Mouse (Mus musculus): ENCODE data around the gene Fgfr2.

DNA sequence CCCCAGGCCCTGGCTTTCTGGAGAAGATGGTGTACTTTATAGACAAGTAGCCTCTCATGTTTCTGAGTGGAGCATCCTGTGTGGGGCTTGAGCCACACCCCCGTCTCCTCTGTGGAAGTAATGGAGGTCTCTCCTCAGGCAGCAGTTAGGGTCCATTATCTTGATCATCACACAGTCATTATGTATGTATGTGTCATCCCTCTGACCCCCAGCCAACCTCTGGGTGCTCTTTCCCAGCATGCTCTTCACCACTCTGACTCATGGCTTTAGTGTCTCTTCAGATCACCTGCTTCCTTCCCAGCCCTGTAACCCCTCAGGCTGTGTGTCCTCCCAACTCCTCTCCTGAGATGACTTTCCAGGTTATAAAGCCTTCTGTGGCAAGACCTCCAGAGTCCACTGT is 481.5 kb downstream of the Fgfr2 start:
- TF ChIP-seq CTCF (IDR thresholded peaks at IDR 0.05; ENCODE audit: low read depth) (no peak), EP300 (IDR thresholded peaks at IDR 0.05; ENCODE audit: low read depth) (no peak)

Measured in liver, postnatal 0 days (tissue).